Comparison of ENCODE assay signal across 8 mouse cellular contexts in genomic region chr10:22402225-22402917, GRCm38 (mm10). TPM values are rescaled to one million over a fixed set of nuclear protein-coding genes. Genes with fewer than 3 reads are reported as not detected.
A peak's percentile ranks its signal among the peaks of the same experiment; 100 is the strongest.
DNase-seq lines count a peak whose midpoint lies in the region; ATAC-seq and TF ChIP-seq lines count a peak whose summit lies in the region.
"Not testable (repeated sequence)": the region's sequence is repeated elsewhere in the genome, so short reads cannot be mapped to it uniquely, and the experiment has no call there.

No protein-coding gene starts in this region.

- H3K36me3 ChIP-seq in hindbrain, embryonic 11.5 days (ENCODE audit: control insufficient read depth, insufficient read depth, low read length); liver, postnatal 0 days (replicated peaks; ENCODE audit: insufficient read depth, low read length); neural tube, embryonic 11.5 days (ENCODE audit: control insufficient read depth, insufficient read depth, low read length); stomach, embryonic 14.5 days (ENCODE audit: control insufficient read depth, insufficient read depth, low read length): not testable (repeated sequence)

- TF ChIP-seq CTCF in gastrocnemius, adult 2 months (IDR thresholded peaks at IDR 0.05), result peak; percentile 62
- peak; percentile 76 for TF ChIP-seq CTCF in liver, postnatal 0 days (IDR thresholded peaks at IDR 0.05; ENCODE audit: low read depth)

- H3K4me2 ChIP-seq in hindbrain, embryonic 11.5 days (replicated peaks; ENCODE audit: low read depth, low read length); liver, postnatal 0 days (ENCODE audit: low read depth, low read length); neural tube, embryonic 11.5 days (ENCODE audit: low read depth); stomach, embryonic 14.5 days (replicated peaks; ENCODE audit: low read depth, low read length): not testable (repeated sequence)

- not testable (repeated sequence) for H3K27ac ChIP-seq in gastrocnemius, adult 2 months; hindbrain, embryonic 11.5 days (ENCODE audit: low read depth, low read length); liver, postnatal 0 days (ENCODE audit: low read depth); neural tube, embryonic 11.5 days (ENCODE audit: low read depth, low read length); stomach, embryonic 14.5 days (ENCODE audit: low read length)

- H3K9me3 ChIP-seq in hindbrain, embryonic 11.5 days (ENCODE audit: control insufficient read depth, low read length); liver, postnatal 0 days (ENCODE audit: low read length); neural tube, embryonic 11.5 days (ENCODE audit: control insufficient read depth, low read length); stomach, embryonic 14.5 days (ENCODE audit: control insufficient read depth, low read depth, low read length): not testable (repeated sequence)

- not testable (repeated sequence) for H3K27me3 ChIP-seq in hindbrain, embryonic 11.5 days (ENCODE audit: control insufficient read depth, insufficient read depth, low read length); liver, postnatal 0 days (ENCODE audit: insufficient read depth, low read length); neural tube, embryonic 11.5 days (ENCODE audit: control insufficient read depth, insufficient read depth, low read length); stomach, embryonic 14.5 days (ENCODE audit: control insufficient read depth, insufficient read depth, low read length)

- not testable (repeated sequence) for H3K4me1 ChIP-seq in hindbrain, embryonic 11.5 days (replicated peaks; ENCODE audit: control insufficient read depth, insufficient read depth, low read length); liver, postnatal 0 days (ENCODE audit: insufficient read depth); neural tube, embryonic 11.5 days (ENCODE audit: control insufficient read depth, insufficient read depth, low read length); stomach, embryonic 14.5 days (ENCODE audit: control insufficient read depth, insufficient read depth, low read length)

- intact Hi-C loops in gastrocnemius, adult 2 months (cut with DNase I), result not testable (repeated sequence)

- WGBS in hindbrain, embryonic 11.5 days, result 4% methylated on average over 9 of the region's 11 CpGs
- WGBS in liver, postnatal 0 days (ENCODE audit: insufficient replicate concordance), result 2% methylated on average over 7 of the region's 11 CpGs
- 5% methylated on average over 8 of the region's 11 CpGs for WGBS in neural tube, embryonic 11.5 days
- 6% methylated on average over 9 of the region's 11 CpGs for WGBS in stomach, embryonic 14.5 days

- ATAC-seq in hindbrain, embryonic 11.5 days (ENCODE audit: low FRiP score), result peak; percentile 72
- peak; percentile 75 for ATAC-seq in liver, postnatal 0 days
- peak; percentile 75 for ATAC-seq in neural tube, embryonic 11.5 days (ENCODE audit: insufficient read depth, low FRiP score, low TSS enrichment)
- ATAC-seq in stomach, embryonic 14.5 days (ENCODE audit: insufficient number of reproducible peaks, insufficient read depth, low FRiP score, low read depth), result peak; percentile 86

- H3K9ac ChIP-seq in hindbrain, embryonic 11.5 days (ENCODE audit: low read depth, low read length); liver, postnatal 0 days (replicated peaks); neural tube, embryonic 11.5 days (ENCODE audit: low read length); stomach, embryonic 14.5 days (replicated peaks; ENCODE audit: low read depth, low read length): not testable (repeated sequence)

- peak; percentile 70 to 72 for DNase-seq in B cell, adult 2 months
- DNase-seq in cerebellum, postnatal 10 days, result peak; percentile 57 to 67
- peak; percentile 50 for DNase-seq in gastrocnemius, adult 2 months
- peak; percentile 80 for DNase-seq in hindbrain, embryonic 11.5 days (ENCODE audit: low spot score)
- DNase-seq in layer of hippocampus, adult 11-12 months (ENCODE audit: low spot score), result peak; percentile 13
- DNase-seq in liver, postnatal 0 days, result peak; percentile 76
- DNase-seq in neural tube, embryonic 11.5 days (ENCODE audit: low spot score), result peak; percentile 80

- H3K4me3 ChIP-seq in gastrocnemius, adult 2 months; hindbrain, embryonic 11.5 days (ENCODE audit: low read depth, low read length); liver, postnatal 0 days (ENCODE audit: low read depth, low read length); neural tube, embryonic 11.5 days (ENCODE audit: low read depth, low read length); stomach, embryonic 14.5 days (ENCODE audit: low read depth, low read length): not testable (repeated sequence)

- TF ChIP-seq EP300 in liver, postnatal 0 days (IDR thresholded peaks at IDR 0.05; ENCODE audit: low read depth), result not testable (repeated sequence)

RNA-seq across cellular contexts. Expression of gene Raet1d, which starts 42.0 kb away (rescaled TPM):
- total RNA-seq in gastrocnemius, adult 2 months (2021), result not detected
- 15.6 TPM in 2 replicates for polyA plus RNA-seq in hindbrain, embryonic 11.5 days (2014; fragmentation: Nextera tagmentation; extraction: Ambion mirVana)
- polyA plus RNA-seq in liver, postnatal 0 days (2015; fragmentation: Nextera tagmentation; extraction: Ambion mirVana), result 14.8 and 18.4 TPM in 2 replicates
- polyA plus RNA-seq in neural tube, embryonic 11.5 days (2014; fragmentation: Nextera tagmentation; extraction: Ambion mirVana), result 12.7 and 13.6 TPM in 2 replicates
- 11.4 and 11.7 TPM in 2 replicates for polyA plus RNA-seq in stomach, embryonic 14.5 days (2014; fragmentation: Nextera tagmentation; extraction: Ambion mirVana)

Comparison
In these comparisons a context has a peak if more than half of its experiments do, and no peak if none do; other contexts are left out.
1. DNase-seq: peak in every context shown above with its lines; median percentile 80 in hindbrain, embryonic 11.5 days; 80 in neural tube, embryonic 11.5 days; 76 in liver, postnatal 0 days; 71 in B cell, adult 2 months; 62 in cerebellum, postnatal 10 days; 50 in gastrocnemius, adult 2 months; 13 in layer of hippocampus, adult 11-12 months.